Mouse (Mus musculus) MEL (cell line): Measurements from ENCODE around the gene Nectin4.

Experiments used
- CTCF ChIP-seq, 3 experiments: IDR thresholded peaks in 2 of 3; conservative IDR thresholded peaks in 1 of 3; 2 replicates each; pipeline ENCODE4 v1.5.1; 2011 to 2012; ENCODE audit warnings: low read length in 3 of 3, low read depth in 2 of 3, mild to moderate bottlenecking in 2 of 3, improper control_type of control experiment in 1 of 3, inconsistent platforms in 1 of 3, mixed read lengths in 1 of 3, moderate library complexity in 1 of 3; ENCODE audit not compliant: control insufficient read depth in 1 of 3, insufficient read depth in 1 of 3, poor library complexity in 1 of 3, severe bottlenecking in 1 of 3
- E2F4 ChIP-seq: IDR thresholded peaks from 2 replicates; pipeline ENCODE4 v1.6.1; 2011; ENCODE audit warnings: low read depth, low read length, improper control_type of control experiment, borderline replicate concordance
- GATA1 ChIP-seq: IDR thresholded peaks from 2 replicates; pipeline ENCODE4 v1.6.1; 2011; ENCODE audit warnings: low read depth, low read length, improper control_type of control experiment
- MAFK ChIP-seq: IDR thresholded peaks from 2 replicates; pipeline ENCODE4 v1.6.1; 2011; ENCODE audit warnings: low read depth, mild to moderate bottlenecking, low read length, improper control_type of control experiment, borderline replicate concordance
- MXI1 ChIP-seq: IDR thresholded peaks from 2 replicates; pipeline ENCODE4 v1.6.1; 2011; ENCODE audit warnings: mild to moderate bottlenecking, low read depth, low read length, improper control_type of control experiment
- MYC ChIP-seq: IDR thresholded peaks from 2 replicates; pipeline ENCODE4 v1.6.1; 2011; ENCODE audit warnings: low read depth, mild to moderate bottlenecking, low read length, improper control_type of control experiment, moderate library complexity
- NELFE ChIP-seq: IDR thresholded peaks from 2 replicates; pipeline ENCODE4 v1.6.1; 2011; ENCODE audit warnings: low read depth, low read length, improper control_type of control experiment
- POLR2A ChIP-seq, 2 experiments: IDR thresholded peaks; 2 replicates each; pipeline ENCODE4 v1.6.1; 2011 to 2012; ENCODE audit warnings: low read length in 2 of 2, mild to moderate bottlenecking in 2 of 2, control low read depth in 1 of 2, improper control_type of control experiment in 1 of 2, low read depth in 1 of 2, moderate library complexity in 1 of 2; ENCODE audit not compliant: control insufficient read depth in 1 of 2, insufficient read depth in 1 of 2, poor library complexity in 1 of 2
- RAD21 ChIP-seq: IDR thresholded peaks from 2 replicates; pipeline ENCODE4 v1.6.1; 2011; ENCODE audit warnings: mild to moderate bottlenecking, low read depth, low read length, improper control_type of control experiment
- USF1 ChIP-seq: IDR thresholded peaks from 2 replicates; pipeline ENCODE4 v1.6.1; 2014; ENCODE audit warnings: low read depth, mild to moderate bottlenecking, inconsistent platforms, low read length, improper control_type of control experiment, moderate library complexity
- USF2 ChIP-seq, 2 experiments: IDR thresholded peaks; 2 replicates each; pipeline ENCODE4 v1.6.1; 2011 to 2012; ENCODE audit warnings: improper control_type of control experiment in 2 of 2, low read length in 2 of 2, borderline replicate concordance in 1 of 2, inconsistent platforms in 1 of 2, low read depth in 1 of 2, mild to moderate bottlenecking in 1 of 2; ENCODE audit not compliant: insufficient read depth in 1 of 2
- ZC3H11A ChIP-seq: IDR thresholded peaks from 2 replicates; pipeline ENCODE4 v1.6.1; 2012; ENCODE audit warnings: low read depth, mild to moderate bottlenecking, inconsistent platforms, low read length, improper control_type of control experiment

DNA sequence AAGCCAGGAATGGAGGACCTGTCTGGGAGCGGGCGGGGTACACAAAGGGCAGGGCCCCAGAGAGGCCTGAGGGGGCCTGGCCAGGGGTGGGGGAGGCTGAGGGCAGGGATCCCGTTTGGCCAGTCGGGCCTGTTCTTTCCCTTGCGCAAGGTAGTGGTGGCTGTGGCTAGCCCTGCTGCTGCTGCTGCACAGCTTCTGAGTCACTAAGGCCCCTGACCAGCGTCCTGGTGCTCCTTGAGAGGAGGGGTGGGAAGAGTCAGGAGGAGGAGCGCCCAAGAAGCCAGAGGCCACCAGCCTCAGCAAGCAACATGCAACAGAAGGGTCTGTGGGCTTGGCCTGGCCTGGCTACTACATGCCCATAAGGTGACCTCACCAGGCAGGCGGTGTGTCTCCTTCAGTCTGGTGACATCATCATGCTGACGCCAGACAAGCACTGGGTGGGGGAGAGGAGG, 5.8 kb downstream of the Nectin4 start:
- TF ChIP-seq ZC3H11A (no peak), POLR2A (IDR thresholded peaks at IDR 0.05; ENCODE audit: control insufficient read depth in 1 of 2, insufficient read depth in 1 of 2, low read depth in 1 of 2, low read length in 2 of 2, poor library complexity in 1 of 2) (no peak), USF2 (IDR thresholded peaks at IDR 0.05; ENCODE audit: borderline replicate concordance in 1 of 2, insufficient read depth in 1 of 2, low read depth in 1 of 2, low read length in 2 of 2) (no peak), MXI1 (no peak), MYC (no peak), RAD21 (no peak), NELFE (no peak), E2F4 (no peak), GATA1 (no peak), CTCF (IDR thresholded peaks at IDR 0.05 in 2 of 3, conservative IDR thresholded peaks at IDR 0.05 in 1 of 3; ENCODE audit: control insufficient read depth in 1 of 3, insufficient read depth in 1 of 3, low read depth in 2 of 3, low read length in 3 of 3, poor library complexity in 1 of 3, severe bottlenecking in 1 of 3) (no peak), USF1 (no peak), MAFK (no peak)
